Mouse (Mus musculus): Measurements from ENCODE around the gene Fam57b.

Fam57b gene

DNA sequence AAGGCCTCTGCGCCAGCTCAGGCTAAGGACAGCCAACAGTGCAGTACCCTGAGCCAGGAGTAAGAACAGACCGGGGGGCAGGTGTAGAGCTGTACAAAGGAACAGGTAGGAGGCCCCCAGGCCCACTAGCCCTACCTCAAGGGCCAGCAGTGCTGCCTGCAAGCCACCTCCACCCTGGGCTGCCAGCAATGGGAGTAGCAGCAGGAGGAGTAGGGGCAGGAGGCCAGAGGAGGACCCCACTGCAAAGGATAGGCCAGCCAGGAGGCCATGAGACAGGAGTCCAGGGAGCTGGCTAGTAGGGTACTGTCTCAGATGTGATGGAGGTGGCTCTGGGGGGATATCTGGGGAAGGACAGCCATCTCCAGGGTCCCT is 73.0 kb downstream of the Fam57b start:
- DNase-seq (ENCODE audit: low spot score) = no peak

DNA sequence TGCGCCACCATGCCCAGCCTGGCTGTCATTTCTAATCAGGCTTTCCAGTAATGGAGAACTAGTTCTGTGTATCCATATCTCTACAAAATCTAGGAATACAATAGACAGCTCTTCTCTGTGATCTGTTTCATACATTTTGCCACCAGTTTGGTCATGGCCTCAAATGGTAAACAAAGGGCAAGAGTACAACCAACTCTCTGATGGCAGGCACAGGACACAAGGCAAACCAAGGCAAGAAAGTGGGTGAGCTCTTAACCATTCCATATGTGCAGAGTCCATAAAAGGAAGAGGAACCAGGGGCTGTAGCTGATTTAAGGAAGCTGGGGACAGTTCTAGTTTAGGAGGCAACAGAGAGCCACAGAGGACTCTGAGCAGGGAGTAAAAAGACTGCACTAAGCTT is 79.8 kb downstream of the Fam57b start:
- no peak for DNase-seq (ENCODE audit: low spot score)
